Mouse (Mus musculus) heart, adult 2 months (tissue): ENCODE measurements around the gene Tmc4. TPM values are rescaled to one million over a fixed set of nuclear protein-coding genes. Genes with fewer than 3 reads are reported as not detected.

ENCODE experiments used
- DNase-seq, 2 experiments: peaks; one replicate each; pipeline ENCODE4 v3.0.0; 2021
- H3K27ac ChIP-seq: fragments of 200-600 bp; 2 replicates; pipeline ENCODE4 v1.8.1; 2022
- H3K27me3 ChIP-seq: fragments of 200-500 bp; 2 replicates; pipeline ENCODE4 v1.6.1; 2012; ENCODE audit warnings: mild to moderate bottlenecking, low read length, inconsistent platforms, mixed read lengths; ENCODE audit not compliant: control insufficient read depth, insufficient read depth
- H3K36me3 ChIP-seq: fragments of 200-500 bp; 2 replicates; pipeline ENCODE4 v1.6.1; 2012; ENCODE audit warnings: low read length, inconsistent platforms; ENCODE audit not compliant: control insufficient read depth, insufficient read depth
- H3K4me1 ChIP-seq: fragments of 200-500 bp; 2 replicates; pipeline ENCODE4 v1.6.1; 2011; ENCODE audit warnings: low read length; ENCODE audit not compliant: control insufficient read depth, insufficient read depth
- H3K4me3 ChIP-seq: fragments of 200-600 bp; 2 replicates; pipeline ENCODE4 v1.8.1; 2022
- H3K79me2 ChIP-seq: fragments of 200-500 bp; replicated peaks from 2 replicates; pipeline ENCODE4 v1.6.1; 2012; ENCODE audit warnings: mild to moderate bottlenecking, inconsistent platforms, low read length, moderate library complexity, mixed read lengths; ENCODE audit not compliant: control insufficient read depth, insufficient read depth
- H3K9ac ChIP-seq: fragments of 200-500 bp; 2 replicates; pipeline ENCODE4 v1.6.1; 2012; ENCODE audit warnings: low read depth, mild to moderate bottlenecking, control low read depth, inconsistent platforms, low read length, mixed read lengths
- CTCF ChIP-seq: fragments of 200-600 bp; IDR thresholded peaks from 2 replicates; pipeline ENCODE4 v1.8.1; 2022; ENCODE audit warnings: antibody characterized with exemption, mild to moderate bottlenecking, moderate library complexity
- EP300 ChIP-seq: fragments of 200-500 bp; IDR thresholded peaks from 2 replicates; pipeline ENCODE4 v1.6.1; 2011; ENCODE audit warnings: low read depth, low read length, control low read depth; ENCODE audit not compliant: insufficient read depth
- POLR2A ChIP-seq: fragments of 200-500 bp; IDR thresholded peaks from 2 replicates; pipeline ENCODE4 v1.6.1; 2011; ENCODE audit warnings: mild to moderate bottlenecking, low read depth, low read length, control low read depth; ENCODE audit not compliant: insufficient read depth
- WGBS: fragments of 180-500 bp; shearing (Covaris S2); methylation state at CpG from one replicate; pipeline ENCODE4 v1.1.7; 2018; 5-methylcytosine and 5-hydroxymethylcytosine counted together
- intact Hi-C: fragments of 180-260 bp; cut with DNase I; formaldehyde crosslinking; loops from one replicate; pipeline ENCODE4 v1.15.1; 2025
- polyA plus RNA-seq: library from polyadenylated mRNA; depleted of rRNA; stranded (reverse); fragments of >200 nt; gene quantifications from 2 replicates; pipeline ENCODE4 v1.2.3, GENCODE M21; 2012
- total RNA-seq, 2 experiments: library from RNA; stranded (reverse); gene quantifications; 2 replicates each; pipeline ENCODE4 v1.2.3; 2021

Tmc4 gene
- total and polyA plus RNA-seq, 3 experiments = 1.4 to 4.9 (median 2.1) TPM

- intact Hi-C loops = no loop called here
- WGBS = 88% methylated on average over 8 of the region's 8 CpGs
- H3K79me2 ChIP-seq = no peaks in the 10 kb centered on the region
- H3K27me3 ChIP-seq = no peaks in the 10 kb centered on the region
- H3K36me3 ChIP-seq = no peaks in the 10 kb centered on the region
- no peaks in the 10 kb centered on the region for H3K4me1 ChIP-seq
- no peak overlapping the region for H3K9ac ChIP-seq
- TF ChIP-seq CTCF (no peak), EP300 (no peak), POLR2A (no peak)
- no peak overlapping the region for H3K27ac ChIP-seq
- DNase-seq = no peak
- H3K4me3 ChIP-seq = no peak overlapping the region
Observed at GRCm38 (mm10) chr7:3684698-3685097, 7.3 kb upstream of the Tmc4 start.

GRCm38 (mm10) chr7:3683908-3684550 is 6.7 kb upstream of the Tmc4 start:
- no peaks in the 10 kb centered on the region for H3K79me2 ChIP-seq
- no peaks in the 10 kb centered on the region for H3K36me3 ChIP-seq
- no peak overlapping the region for H3K4me3 ChIP-seq
- H3K27ac ChIP-seq = no peak overlapping the region
- TF ChIP-seq EP300 (no peak), POLR2A (no peak), CTCF (no peak)
- H3K27me3 ChIP-seq = no peaks in the 10 kb centered on the region
- intact Hi-C loops = no loop called here
- H3K9ac ChIP-seq = no peak overlapping the region
- WGBS = 87% methylated on average over 10 of the region's 10 CpGs
- no peaks in the 10 kb centered on the region for H3K4me1 ChIP-seq
- no peak for DNase-seq

GRCm38 (mm10) chr7:3676371-3676770 is 982 bp downstream of the Tmc4 start:
- intact Hi-C loops = loop anchor here (5.0 kb wide), 1 partner anchor 69 kb away; no protein-coding TSS in a partner anchor
- Histone ChIP-seq H3K9ac (no peak overlapping the region), H3K79me2 (no peaks in the 10 kb centered on the region), H3K4me1 (no peaks in the 10 kb centered on the region), H3K27me3 (no peaks in the 10 kb centered on the region), H3K27ac (no peak overlapping the region), H3K4me3 (no peak overlapping the region), H3K36me3 (no peaks in the 10 kb centered on the region)
- WGBS = 84% methylated on average over 12 of the region's 12 CpGs
- DNase-seq = no peak
- TF ChIP-seq CTCF (no peak), POLR2A (no peak), EP300 (no peak)

GRCm38 (mm10) chr7:3675228-3675548 is 2.2 kb downstream of the Tmc4 start:
- no peak for DNase-seq
- Histone ChIP-seq H3K4me3 (no peak overlapping the region), H3K36me3 (no peaks in the 10 kb centered on the region), H3K9ac (no peak overlapping the region), H3K27ac (no peak overlapping the region), H3K79me2 (no peaks in the 10 kb centered on the region), H3K27me3 (no peaks in the 10 kb centered on the region), H3K4me1 (no peaks in the 10 kb centered on the region)
- 80% methylated on average over 3 of the region's 3 CpGs for WGBS
- intact Hi-C loops = loop anchor here (5.0 kb wide), 1 partner anchor 68 kb away; no protein-coding TSS in a partner anchor
- TF ChIP-seq CTCF (no peak), POLR2A (no peak), EP300 (no peak)

GRCm38 (mm10) chr7:3674507-3675227 is 2.7 kb downstream of the Tmc4 start:
- Histone ChIP-seq H3K9ac (no peak overlapping the region), H3K27me3 (no peaks in the 10 kb centered on the region), H3K36me3 (no peaks in the 10 kb centered on the region), H3K27ac (no peak overlapping the region), H3K79me2 (no peaks in the 10 kb centered on the region), H3K4me3 (no peak overlapping the region), H3K4me1 (no peaks in the 10 kb centered on the region)
- whole genome bisulfite sequencing = 66% methylated on average over 10 of the region's 10 CpGs
- intact Hi-C loops = loop anchor here (5.0 kb wide), 1 partner anchor 67 kb away; no protein-coding TSS in a partner anchor
- peak; percentile 99 for TF ChIP-seq CTCF
- no peak for TF ChIP-seq EP300
- no peak for TF ChIP-seq POLR2A
- DNase-seq = peak; percentile 77 to 84

- intact Hi-C loops = no loop called here
Observed at GRCm38 (mm10) chr7:3666921-3667391, 10.4 kb downstream of the Tmc4 start.

More at GRCm38 (mm10) chr7:3666921-3667391, 10.4 kb downstream of the Tmc4 start:
- WGBS = 23% methylated on average over 14 of the region's 14 CpGs
- no peaks in the 10 kb centered on the region for H3K27me3 ChIP-seq
- no peak overlapping the region for H3K4me3 ChIP-seq
- peaks cover 4% of the 10 kb centered on the region; the same call in 1 of the 2 replicates for H3K4me1 ChIP-seq
- H3K9ac ChIP-seq = no peak overlapping the region
- DNase-seq = no peak
- H3K36me3 ChIP-seq = peaks cover 3% of the 10 kb centered on the region; the same call in 1 of the 2 replicates
- H3K79me2 ChIP-seq = no peaks in the 10 kb centered on the region; the same call in 1 of the 2 replicates
- H3K27ac ChIP-seq = no peak overlapping the region
- TF ChIP-seq EP300 (no peak), CTCF (peak; percentile 38), POLR2A (no peak)
